Mouse (Mus musculus): ENCODE measurements around the gene Cog4. TPM values are rescaled to one million over a fixed set of nuclear protein-coding genes. Genes with fewer than 3 reads are reported as not detected.

Cog4 gene
- polyA plus RNA-seq, 1 experiment, result not detected

DNA sequence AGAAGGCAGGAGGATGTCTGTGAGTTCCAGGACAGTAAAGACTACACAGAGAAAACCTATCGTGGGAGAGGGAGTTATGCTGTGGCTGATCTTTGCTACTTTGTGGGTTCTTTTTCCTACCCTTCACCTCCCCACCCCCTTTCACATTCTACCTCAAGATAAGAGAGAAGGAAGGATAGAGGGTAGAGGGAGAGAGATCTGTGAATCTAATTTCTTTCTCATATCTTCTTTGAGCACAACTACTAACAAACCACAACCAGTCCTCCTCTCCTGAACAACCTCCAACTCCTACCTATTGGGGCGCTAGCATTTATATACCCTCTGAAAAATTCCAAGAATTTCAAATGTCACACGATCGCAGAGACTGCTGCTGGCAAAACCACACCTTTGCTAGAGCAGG lies 31.5 kb downstream of the Cog4 start:
- TF ChIP-seq POLR2A (IDR thresholded peaks at IDR 0.05; ENCODE audit: insufficient read depth, low read depth, low read length) (no peak), CTCF (IDR thresholded peaks at IDR 0.05; ENCODE audit: insufficient read depth, low read depth, low read length) (no peak)
- peaks cover 8% of the 10 kb centered on the region for H3K4me1 ChIP-seq (ENCODE audit: control insufficient read depth, insufficient read depth, low read length)
- WGBS, result 75% methylated on average over 4 of the region's 4 CpGs
- H3K27ac ChIP-seq (ENCODE audit: insufficient read depth, low read depth, low read length), result peak overlapping the region; percentile 58; the same call in 1 of the 2 replicates
- no peak overlapping the region for H3K4me3 ChIP-seq (ENCODE audit: insufficient read depth, low read depth, low read length)

DNA sequence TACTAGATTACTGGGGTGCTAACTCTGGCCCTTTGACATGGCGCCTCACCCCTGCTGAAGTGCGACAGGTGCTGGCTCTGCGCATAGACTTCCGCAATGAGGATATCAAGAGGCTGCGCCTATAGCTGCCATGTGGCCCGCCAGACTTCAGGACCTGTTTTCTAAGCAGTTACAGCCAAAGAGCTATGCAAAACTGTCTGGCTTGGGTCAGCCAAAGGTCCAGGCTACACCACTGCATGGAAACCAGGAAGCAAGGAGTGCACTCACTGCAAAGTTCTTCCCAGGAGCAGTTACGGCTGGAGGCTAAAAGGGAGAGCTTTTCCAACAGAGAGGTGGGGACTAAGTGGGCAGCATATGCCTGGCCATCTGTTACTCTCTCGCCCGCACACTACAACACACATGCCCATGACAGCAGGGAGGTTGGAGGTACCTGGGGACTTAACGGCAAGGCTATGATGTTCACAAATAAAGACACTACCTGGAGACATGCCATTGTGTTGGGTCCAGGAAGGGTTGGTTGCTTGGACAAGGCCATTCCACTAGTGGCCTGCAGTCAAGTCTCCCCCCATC lies 35.4 kb downstream of the Cog4 start:
- 92% methylated on average over 10 of the region's 10 CpGs for WGBS
- H3K27ac ChIP-seq (ENCODE audit: insufficient read depth, low read depth, low read length), result no peak overlapping the region
- no peak overlapping the region for H3K4me3 ChIP-seq (ENCODE audit: insufficient read depth, low read depth, low read length)
- TF ChIP-seq CTCF (IDR thresholded peaks at IDR 0.05; ENCODE audit: insufficient read depth, low read depth, low read length) (no peak), POLR2A (IDR thresholded peaks at IDR 0.05; ENCODE audit: insufficient read depth, low read depth, low read length) (no peak)
- H3K4me1 ChIP-seq (ENCODE audit: control insufficient read depth, insufficient read depth, low read length), result peaks cover 5% of the 10 kb centered on the region; the same call in 1 of the 2 replicates

GRCm38 (mm10) chr8:110883824-110884223 lies 37.4 kb downstream of the Cog4 start:
- no peak overlapping the region for H3K27ac ChIP-seq (ENCODE audit: insufficient read depth, low read depth, low read length)
- 92% methylated on average over 18 of the region's 18 CpGs for WGBS
- peaks cover 2% of the 10 kb centered on the region; the same call in 1 of the 2 replicates for H3K4me1 ChIP-seq (ENCODE audit: control insufficient read depth, insufficient read depth, low read length)
- TF ChIP-seq POLR2A (IDR thresholded peaks at IDR 0.05; ENCODE audit: insufficient read depth, low read depth, low read length) (no peak), CTCF (IDR thresholded peaks at IDR 0.05; ENCODE audit: insufficient read depth, low read depth, low read length) (no peak)
- H3K4me3 ChIP-seq (ENCODE audit: insufficient read depth, low read depth, low read length), result no peak overlapping the region

DNA sequence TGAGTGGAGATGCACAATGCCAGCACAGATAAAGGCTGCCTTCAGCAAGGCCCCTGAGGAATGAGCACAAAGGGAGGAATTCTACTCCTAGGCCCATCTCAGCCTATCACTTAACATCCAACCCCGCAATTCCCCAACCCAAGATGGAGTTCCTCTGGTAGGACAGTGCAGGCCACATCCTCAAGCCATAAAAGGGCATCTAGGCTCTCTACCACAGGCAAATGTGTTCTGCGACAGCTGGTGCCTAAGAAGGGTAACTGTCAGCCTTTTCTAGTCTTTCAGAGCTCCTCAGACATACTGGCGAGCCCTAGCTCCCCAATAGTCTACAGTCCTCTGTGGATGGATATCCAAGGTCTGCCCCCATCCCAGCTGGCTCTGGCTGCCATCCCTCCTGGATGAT lies 40.2 kb downstream of the Cog4 start:
- H3K27ac ChIP-seq (ENCODE audit: insufficient read depth, low read depth, low read length), result no peak overlapping the region
- no peak overlapping the region for H3K4me3 ChIP-seq (ENCODE audit: insufficient read depth, low read depth, low read length)
- H3K4me1 ChIP-seq (ENCODE audit: control insufficient read depth, insufficient read depth, low read length), result no peaks in the 10 kb centered on the region
- TF ChIP-seq CTCF (IDR thresholded peaks at IDR 0.05; ENCODE audit: insufficient read depth, low read depth, low read length) (no peak), POLR2A (IDR thresholded peaks at IDR 0.05; ENCODE audit: insufficient read depth, low read depth, low read length) (no peak)
- 88% methylated on average over 3 of the region's 3 CpGs for WGBS

- no peak overlapping the region for H3K27ac ChIP-seq (ENCODE audit: insufficient read depth, low read depth, low read length)
These were observed 41.2 kb downstream of the Cog4 start for GRCm38 (mm10) chr8:110887551-110887950.

GRCm38 (mm10) chr8:110888441-110888840 lies 42.0 kb downstream of the Cog4 start:
- 89% methylated on average over 8 of the region's 8 CpGs for WGBS
- TF ChIP-seq POLR2A (IDR thresholded peaks at IDR 0.05; ENCODE audit: insufficient read depth, low read depth, low read length) (no peak), CTCF (IDR thresholded peaks at IDR 0.05; ENCODE audit: insufficient read depth, low read depth, low read length) (no peak)
- Histone ChIP-seq H3K4me3 (ENCODE audit: insufficient read depth, low read depth, low read length) (no peak overlapping the region), H3K27ac (ENCODE audit: insufficient read depth, low read depth, low read length) (no peak overlapping the region), H3K4me1 (ENCODE audit: control insufficient read depth, insufficient read depth, low read length) (no peaks in the 10 kb centered on the region)

More at GRCm38 (mm10) chr8:110887551-110887950, 41.2 kb downstream of the Cog4 start:
- Histone ChIP-seq H3K4me1 (ENCODE audit: control insufficient read depth, insufficient read depth, low read length) (no peaks in the 10 kb centered on the region), H3K4me3 (ENCODE audit: insufficient read depth, low read depth, low read length) (no peak overlapping the region)
- 83% methylated on average over 10 of the region's 10 CpGs for WGBS
- TF ChIP-seq POLR2A (IDR thresholded peaks at IDR 0.05; ENCODE audit: insufficient read depth, low read depth, low read length) (no peak), CTCF (IDR thresholded peaks at IDR 0.05; ENCODE audit: insufficient read depth, low read depth, low read length) (no peak)

DNA sequence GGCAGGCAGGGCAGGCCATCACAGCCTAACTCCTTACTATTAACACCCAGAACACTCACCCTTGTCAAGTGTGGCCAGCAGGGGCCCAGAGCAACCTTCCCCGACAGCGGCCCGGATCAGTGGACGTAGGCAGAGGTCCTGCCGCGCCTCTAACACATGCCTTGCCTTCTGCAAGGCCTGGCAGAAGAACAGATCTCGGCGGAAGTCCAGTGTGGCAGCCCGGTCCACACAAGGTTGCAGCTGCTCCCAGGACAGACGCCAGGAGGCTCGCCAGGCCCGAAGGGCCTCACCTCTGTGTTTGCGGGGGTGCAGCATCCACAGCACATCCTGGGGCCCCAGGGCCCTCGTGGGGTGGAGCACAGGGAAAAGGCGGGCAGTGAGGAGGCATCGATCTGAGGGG lies 42.5 kb downstream of the Cog4 start:
- no peak overlapping the region for H3K4me3 ChIP-seq (ENCODE audit: insufficient read depth, low read depth, low read length)
- no peak overlapping the region for H3K27ac ChIP-seq (ENCODE audit: insufficient read depth, low read depth, low read length)
- TF ChIP-seq CTCF (IDR thresholded peaks at IDR 0.05; ENCODE audit: insufficient read depth, low read depth, low read length), result no peak
- no peak for TF ChIP-seq POLR2A (IDR thresholded peaks at IDR 0.05; ENCODE audit: insufficient read depth, low read depth, low read length)
- no peaks in the 10 kb centered on the region for H3K4me1 ChIP-seq (ENCODE audit: control insufficient read depth, insufficient read depth, low read length)
- WGBS, result 89% methylated on average over 16 of the region's 16 CpGs

DNA sequence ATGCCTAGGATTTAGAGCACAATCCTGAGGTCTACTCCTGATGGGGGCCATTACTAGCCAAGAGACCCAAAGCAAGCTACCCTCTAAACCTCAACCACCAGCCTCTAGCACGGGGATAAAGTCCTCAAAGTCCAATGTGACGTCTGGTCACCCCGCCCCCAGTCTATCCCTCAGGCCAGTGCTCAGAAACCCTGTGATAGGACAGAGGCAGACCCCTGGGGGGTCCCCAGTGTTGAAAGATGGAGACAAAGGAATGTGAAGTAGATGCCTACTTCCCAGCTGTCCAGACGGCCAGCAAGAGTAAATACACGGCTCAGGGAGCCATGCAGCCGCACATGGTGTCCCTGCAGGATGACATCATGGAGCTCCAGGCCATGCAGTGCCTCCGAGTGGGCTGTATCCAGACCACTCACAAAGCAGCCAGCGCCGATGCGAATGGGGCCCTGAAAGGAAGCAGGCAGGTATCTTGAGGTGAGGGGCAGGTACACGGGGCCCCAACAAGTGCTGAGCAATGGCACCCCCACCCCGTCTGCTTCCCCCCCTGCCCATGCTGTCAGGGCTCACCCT lies 43.6 kb downstream of the Cog4 start:
- WGBS, result 77% methylated on average over 12 of the region's 12 CpGs
- H3K4me3 ChIP-seq (ENCODE audit: insufficient read depth, low read depth, low read length), result no peak overlapping the region
- H3K27ac ChIP-seq (ENCODE audit: insufficient read depth, low read depth, low read length), result no peak overlapping the region
- H3K4me1 ChIP-seq (ENCODE audit: control insufficient read depth, insufficient read depth, low read length), result no peaks in the 10 kb centered on the region
- TF ChIP-seq CTCF (IDR thresholded peaks at IDR 0.05; ENCODE audit: insufficient read depth, low read depth, low read length) (no peak), POLR2A (IDR thresholded peaks at IDR 0.05; ENCODE audit: insufficient read depth, low read depth, low read length) (no peak)

- no peaks in the 10 kb centered on the region for H3K4me1 ChIP-seq (ENCODE audit: control insufficient read depth, insufficient read depth, low read length)
- H3K27ac ChIP-seq (ENCODE audit: insufficient read depth, low read depth, low read length), result no peak overlapping the region
- TF ChIP-seq POLR2A (IDR thresholded peaks at IDR 0.05; ENCODE audit: insufficient read depth, low read depth, low read length), result no peak
- TF ChIP-seq CTCF (IDR thresholded peaks at IDR 0.05; ENCODE audit: insufficient read depth, low read depth, low read length), result no peak
- WGBS, result 93% methylated on average over 7 of the region's 7 CpGs
- no peak overlapping the region for H3K4me3 ChIP-seq (ENCODE audit: insufficient read depth, low read depth, low read length)
These were observed 45.6 kb downstream of the Cog4 start for GRCm38 (mm10) chr8:110892040-110892439.
